Mouse (Mus musculus) splenic B cell, adult 2 months (primary cell): Measurements from ENCODE around the gene Hist1h3f.
A peak's percentile ranks its signal among the peaks of the same experiment; 100 is the strongest.
"Not testable (repeated sequence)": the region's sequence is repeated elsewhere in the genome, so short reads cannot be mapped to it uniquely, and the experiment has no call there.

Experiments
- DNase-seq: peaks from one replicate; pipeline ENCODE4 v3.0.0-alpha.2; 2011; ENCODE audit warnings: low read depth, low spot score
- H3K27me3 ChIP-seq: 2 replicates; pipeline ENCODE4 v1.6.1; 2012; ENCODE audit warnings: mild to moderate bottlenecking, low read length, moderate library complexity, mixed read lengths; ENCODE audit not compliant: control insufficient read depth, poor library complexity, insufficient read depth, severe bottlenecking
- H3K36me3 ChIP-seq: 2 replicates; pipeline ENCODE4 v1.6.1; 2012; ENCODE audit warnings: mild to moderate bottlenecking, low read length, moderate library complexity, mixed read lengths; ENCODE audit not compliant: control insufficient read depth, poor library complexity, insufficient read depth, severe bottlenecking

The Hist1h3f gene

GRCm38 (mm10) chr13:23560699-23561098, 16.8 kb downstream of the Hist1h3f start:
- H3K36me3 ChIP-seq, DNase-seq, H3K27me3 ChIP-seq: not testable (repeated sequence)

DNA sequence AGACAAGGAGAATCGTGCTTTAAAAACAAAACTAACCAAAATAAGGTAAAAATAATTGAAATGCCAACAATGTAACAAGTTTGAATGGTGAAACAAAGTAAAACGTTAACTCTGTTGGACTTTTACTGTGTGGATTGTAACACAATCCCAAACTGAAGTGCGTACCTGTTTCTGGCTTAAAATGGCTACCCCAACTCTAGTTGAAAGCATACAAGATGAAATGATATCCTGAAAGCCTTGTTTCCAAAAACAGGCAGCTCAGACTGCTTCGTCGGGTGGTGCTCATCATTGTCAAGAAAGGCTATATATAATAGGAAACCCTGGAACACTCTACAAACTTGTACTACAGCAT, 17.7 kb downstream of the Hist1h3f start:
- not testable (repeated sequence) for H3K27me3 ChIP-seq, H3K36me3 ChIP-seq, DNase-seq

DNA sequence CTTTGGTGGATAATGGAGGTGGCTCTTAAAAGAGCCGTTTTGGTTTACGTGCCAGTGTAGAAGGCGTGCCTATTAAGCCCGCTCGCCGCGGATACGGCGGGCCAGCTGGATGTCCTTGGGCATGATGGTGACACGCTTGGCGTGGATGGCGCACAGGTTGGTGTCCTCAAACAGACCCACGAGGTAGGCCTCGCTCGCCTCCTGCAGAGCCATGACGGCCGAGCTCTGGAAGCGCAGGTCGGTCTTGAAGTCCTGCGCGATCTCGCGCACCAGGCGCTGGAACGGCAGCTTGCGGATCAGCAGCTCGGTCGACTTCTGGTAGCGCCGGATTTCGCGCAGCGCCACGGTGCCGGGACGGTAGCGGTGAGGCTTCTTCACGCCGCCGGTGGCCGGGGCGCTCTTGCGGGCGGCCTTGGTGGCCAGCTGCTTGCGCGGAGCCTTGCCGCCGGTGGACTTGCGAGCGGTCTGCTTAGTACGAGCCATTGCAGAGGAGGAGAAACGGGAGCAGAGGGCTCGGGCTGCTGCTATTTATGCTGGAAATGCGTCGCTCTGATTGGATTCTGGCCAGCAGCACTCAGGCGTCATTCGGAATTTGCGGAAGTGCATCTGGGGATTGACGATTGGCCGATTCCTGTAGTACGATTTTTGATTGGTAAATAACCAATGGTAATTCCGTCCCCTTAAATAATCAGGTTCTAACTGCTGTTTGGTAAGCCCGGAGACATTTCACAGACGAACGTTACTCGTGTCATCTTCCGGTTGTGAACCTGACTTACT, 18.2 kb downstream of the Hist1h3f start, which contains the start of gene Hist1h3e:
Gene Hist1h3e, minus strand, starts transcription at position 487 of the 777 bp plus-strand sequence.
- H3K36me3 ChIP-seq: not testable (repeated sequence)
- peak; percentile 99 for DNase-seq

GRCm38 (mm10) chr13:23562699-23563462, 19.0 kb downstream of the Hist1h3f start:
- H3K36me3 ChIP-seq: no peaks in the 10 kb centered on the region
- peak; percentile 64 for DNase-seq

More for the DNA sequence above, 18.2 kb downstream of the Hist1h3f start, which contains the start of gene Hist1h3e:
- H3K27me3 ChIP-seq: not testable (repeated sequence)

DNA sequence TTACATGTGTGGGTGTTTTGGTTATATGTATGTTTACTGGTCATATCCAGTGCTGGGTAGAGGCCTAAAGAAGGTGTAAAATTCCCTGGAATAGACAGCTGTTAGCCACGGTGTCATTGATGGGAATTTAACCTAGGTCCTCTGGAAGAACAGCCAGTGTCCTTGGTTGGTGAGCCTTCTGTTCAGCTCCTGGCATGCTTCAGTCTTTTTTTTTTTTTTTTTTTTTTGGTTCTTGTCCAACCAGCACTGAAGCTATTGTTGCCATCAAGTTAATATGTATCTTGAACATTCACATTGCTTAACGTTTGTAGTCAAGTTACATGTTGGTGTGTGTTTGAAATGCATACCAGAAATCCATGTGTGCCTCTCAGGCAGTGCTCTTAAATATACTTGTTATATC, 20.6 kb downstream of the Hist1h3f start:
- H3K36me3 ChIP-seq: no peaks in the 10 kb centered on the region
- no peak for DNase-seq
- no peaks in the 10 kb centered on the region for H3K27me3 ChIP-seq

More at GRCm38 (mm10) chr13:23562699-23563462, 19.0 kb downstream of the Hist1h3f start:
- H3K27me3 ChIP-seq: no peaks in the 10 kb centered on the region

DNA sequence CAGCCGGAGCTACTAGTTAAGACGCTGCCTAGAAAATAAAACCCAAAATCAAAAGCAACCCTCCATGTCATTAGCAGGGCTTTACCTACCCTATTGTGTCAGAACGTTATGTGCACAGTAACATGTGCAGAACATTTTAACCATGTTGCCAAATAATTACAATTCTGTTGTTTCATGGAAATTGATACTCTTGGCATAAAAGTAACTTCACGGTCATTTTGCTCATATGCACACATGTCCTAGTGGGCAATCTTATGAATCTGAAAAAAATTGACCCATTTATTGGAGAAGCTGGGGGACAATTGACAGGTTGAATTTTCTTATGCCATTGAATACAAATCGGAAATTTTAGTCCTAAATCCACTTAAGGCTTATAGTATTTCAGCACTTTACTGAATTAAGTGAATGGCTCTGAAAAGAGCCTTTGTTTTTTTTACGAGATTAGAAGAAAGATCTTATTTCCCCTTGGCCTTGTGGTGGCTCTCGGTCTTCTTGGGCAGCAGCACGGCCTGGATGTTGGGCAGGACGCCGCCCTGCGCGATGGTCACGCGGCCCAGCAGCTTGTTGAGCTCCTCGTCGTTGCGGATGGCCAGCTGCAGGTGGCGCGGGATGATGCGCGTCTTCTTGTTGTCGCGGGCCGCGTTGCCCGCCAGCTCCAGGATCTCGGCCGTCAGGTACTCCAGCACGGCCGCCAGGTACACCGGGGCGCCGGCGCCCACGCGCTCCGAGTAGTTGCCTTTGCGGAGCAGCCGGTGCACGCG, 26.6 kb downstream of the Hist1h3f start:
- not testable (repeated sequence) for H3K36me3 ChIP-seq, H3K27me3 ChIP-seq
- DNase-seq: peak; percentile 29

- peak; percentile 95 for DNase-seq
- no peaks in the 10 kb centered on the region for H3K27me3 ChIP-seq
- H3K36me3 ChIP-seq: no peaks in the 10 kb centered on the region
Measured at GRCm38 (mm10) chr13:23571022-23571503, 27.2 kb downstream of the Hist1h3f start, which contains the start of the genes Hist1h2ae and Hist1h2bg. Hist1h2ae (minus strand) TSS chr13:23571220. Hist1h2bg (plus strand) TSS chr13:23571396.

DNA sequence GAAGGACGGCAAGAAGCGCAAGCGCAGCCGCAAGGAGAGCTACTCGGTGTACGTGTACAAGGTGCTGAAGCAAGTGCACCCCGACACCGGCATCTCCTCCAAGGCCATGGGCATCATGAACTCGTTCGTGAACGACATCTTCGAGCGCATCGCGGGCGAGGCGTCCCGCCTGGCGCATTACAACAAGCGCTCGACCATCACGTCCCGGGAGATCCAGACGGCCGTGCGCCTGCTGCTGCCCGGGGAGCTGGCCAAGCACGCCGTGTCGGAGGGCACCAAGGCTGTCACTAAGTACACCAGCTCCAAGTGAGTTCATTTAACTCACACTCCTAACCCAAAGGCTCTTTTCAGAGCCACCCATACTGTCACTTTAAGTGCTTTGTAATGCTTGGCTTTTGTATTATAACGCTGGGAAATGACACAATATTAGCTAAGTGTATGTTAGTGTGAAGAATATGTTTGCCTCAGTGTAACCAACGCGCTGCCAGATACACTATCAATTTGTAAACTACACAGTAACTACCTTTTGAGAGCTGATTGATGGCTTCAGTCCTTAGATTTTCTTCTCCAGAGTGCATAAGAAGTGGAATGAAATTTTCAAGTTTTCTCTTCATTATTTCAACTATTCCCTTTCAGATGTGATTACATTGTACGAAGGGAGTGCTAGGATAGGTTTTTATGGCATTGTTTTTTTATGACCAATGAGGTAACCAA, 27.8 kb downstream of the Hist1h3f start:
- DNase-seq: peak; percentile 38
- not testable (repeated sequence) for H3K27me3 ChIP-seq, H3K36me3 ChIP-seq

- DNase-seq: peak; percentile 13
- no peaks in the 10 kb centered on the region for H3K36me3 ChIP-seq
Measured at GRCm38 (mm10) chr13:23572218-23573033, 28.6 kb downstream of the Hist1h3f start.

GRCm38 (mm10) chr13:23573034-23573897, 29.4 kb downstream of the Hist1h3f start:
- peak; percentile 30 for DNase-seq
- not testable (repeated sequence) for H3K27me3 ChIP-seq, H3K36me3 ChIP-seq

More at GRCm38 (mm10) chr13:23572218-23573033, 28.6 kb downstream of the Hist1h3f start:
- H3K27me3 ChIP-seq: no peaks in the 10 kb centered on the region

GRCm38 (mm10) chr13:23573898-23574524, 30.2 kb downstream of the Hist1h3f start, which contains the start of the genes Hist1h2bf and Hist1h2ad:
Hist1h2bf (minus strand) TSS chr13:23574196.
Hist1h2ad (plus strand) TSS chr13:23574381.
- peak; percentile 98 for DNase-seq
- H3K36me3 ChIP-seq, H3K27me3 ChIP-seq: not testable (repeated sequence)

DNA sequence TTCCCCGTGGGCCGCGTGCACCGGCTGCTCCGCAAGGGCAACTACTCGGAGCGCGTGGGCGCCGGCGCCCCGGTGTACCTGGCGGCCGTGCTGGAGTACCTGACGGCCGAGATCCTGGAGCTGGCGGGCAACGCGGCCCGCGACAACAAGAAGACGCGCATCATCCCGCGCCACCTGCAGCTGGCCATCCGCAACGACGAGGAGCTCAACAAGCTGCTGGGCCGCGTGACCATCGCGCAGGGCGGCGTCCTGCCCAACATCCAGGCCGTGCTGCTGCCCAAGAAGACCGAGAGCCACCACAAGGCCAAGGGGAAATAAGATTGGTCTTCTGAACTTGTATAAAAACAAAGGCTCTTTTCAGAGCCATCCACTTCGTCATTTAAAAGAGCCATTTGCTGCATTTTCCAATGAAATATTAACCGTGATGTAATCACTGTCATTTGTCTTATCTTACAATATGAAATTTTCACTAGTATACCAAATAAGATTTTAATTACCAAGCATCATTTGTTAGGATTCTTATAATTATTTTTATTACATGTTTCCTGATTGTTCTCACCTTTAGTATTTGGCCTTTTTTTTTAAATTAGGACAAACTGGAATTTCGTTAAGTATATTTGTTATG, 30.8 kb downstream of the Hist1h3f start:
- DNase-seq: peak; percentile 50

More for the DNA sequence above, 30.8 kb downstream of the Hist1h3f start:
- H3K36me3 ChIP-seq, H3K27me3 ChIP-seq: not testable (repeated sequence)
